Mouse (Mus musculus): ENCODE results near the gene Mturn.

DNA sequence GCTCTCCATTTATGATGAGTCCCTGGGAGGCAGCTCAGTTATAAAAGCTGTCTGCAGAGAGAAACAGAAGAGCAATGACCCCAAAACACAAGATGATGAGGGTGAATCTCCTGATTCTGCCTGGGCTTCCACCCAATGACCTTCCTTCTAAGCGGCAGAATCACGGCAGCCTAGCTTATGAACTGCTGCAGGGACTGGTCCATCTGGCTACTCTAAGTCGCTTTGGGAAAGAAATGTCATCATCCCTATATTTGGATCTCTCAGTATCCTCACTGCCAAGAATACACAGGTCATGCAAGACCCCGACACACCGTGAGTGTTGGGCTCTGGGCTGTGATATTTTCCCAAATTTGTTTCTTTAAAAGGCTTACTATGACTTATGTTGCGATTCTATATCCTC lies 11.6 kb upstream of the Mturn start:
- no peak for TF ChIP-seq CTCF (IDR thresholded peaks at IDR 0.05; ENCODE audit: borderline replicate concordance, insufficient read depth, low read depth, low read length)
- no peak for TF ChIP-seq POLR2A (IDR thresholded peaks at IDR 0.05; ENCODE audit: borderline replicate concordance, insufficient read depth, low read length)

All from cerebellum, adult 2 months (tissue).